Mouse (Mus musculus): ENCODE data around the gene Aip.

DNA sequence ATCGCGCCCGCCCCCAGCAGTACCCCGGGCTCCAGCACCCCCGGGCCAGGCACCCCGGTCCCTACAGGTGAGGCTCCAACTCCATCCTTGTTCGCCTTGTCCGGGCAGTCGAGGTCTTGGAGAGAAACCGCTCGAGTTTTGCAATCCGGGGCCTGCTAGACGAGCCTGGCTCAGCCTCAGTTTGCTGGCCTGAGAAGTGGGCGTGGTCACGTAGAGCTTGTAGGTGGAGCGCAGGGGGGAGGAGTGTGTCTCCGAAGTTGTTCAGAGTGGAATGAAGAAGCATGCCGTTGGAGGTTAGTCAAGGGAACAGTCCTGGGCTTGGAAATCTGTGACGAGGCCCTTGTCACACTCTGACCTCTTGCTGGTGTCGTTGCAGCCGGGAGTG lies 28.2 kb downstream of the Aip start:
- no peak for TF ChIP-seq GATA1 (IDR thresholded peaks at IDR 0.05; ENCODE audit: low read length)
- no peak for TF ChIP-seq TAL1 (IDR thresholded peaks at IDR 0.05; ENCODE audit: low read length)

All from erythroblast, embryonic 14.5 days (primary cell).